ENCODE assay signal across 10 mouse cellular contexts in genomic region chr8:119830589-119830988, GRCm38 (mm10). TPM values are rescaled to one million over a fixed set of nuclear protein-coding genes. Genes with fewer than 3 reads are reported as not detected.
A peak's percentile ranks its signal among the peaks of the same experiment; 100 is the strongest.
DNase-seq lines count a peak whose midpoint lies in the region; ATAC-seq and TF ChIP-seq lines count a peak whose summit lies in the region.
"Had no signal": no experiment of that assay in that cellular context is flagged by ENCODE, and none has a peak within 500 bp of the region (broad histone marks: within the 10 kb centered on the region; RNA-seq: fewer than 3 reads in every experiment).

No protein-coding gene starts in this region.

- DNase-seq in forebrain, embryonic 10.5 days (ENCODE audit: extremely low spot score, low spot score): no peak
- no peak for DNase-seq in stomach, postnatal 0 days (ENCODE audit: low spot score)
- peak; percentile 57 for DNase-seq in midbrain, embryonic 14.5 days
- no peak for DNase-seq in ovary, adult 18-20 months (ENCODE audit: low spot score)
- no peak for DNase-seq in kidney, adult 11 months
- DNase-seq: cerebellum, adult 9-10 months; lung, adult 2 months had no signal

- no peaks in the 10 kb centered on the region for H3K27me3 ChIP-seq in forebrain, embryonic 10.5 days (ENCODE audit: poor library complexity, severe bottlenecking)
- H3K27me3 ChIP-seq in forebrain, embryonic 16.5 days (replicated peaks; ENCODE audit: control insufficient read depth, insufficient read depth, low read length): no peaks in the 10 kb centered on the region
- no peaks in the 10 kb centered on the region for H3K27me3 ChIP-seq in stomach, embryonic 14.5 days (ENCODE audit: control insufficient read depth, insufficient read depth, low read length)
- no peaks in the 10 kb centered on the region for H3K27me3 ChIP-seq in stomach, postnatal 0 days (ENCODE audit: control insufficient read depth, insufficient read depth, low read length)
- no peaks in the 10 kb centered on the region for H3K27me3 ChIP-seq in midbrain, embryonic 14.5 days (ENCODE audit: control insufficient read depth, insufficient read depth, low read length)
- no peaks in the 10 kb centered on the region for H3K27me3 ChIP-seq in liver, embryonic 12.5 days (replicated peaks)

- TF ChIP-seq EP300 in stomach, postnatal 0 days (optimal IDR thresholded peaks at IDR 0.05): no peak

- no peak for TF ChIP-seq CTCF in stomach, postnatal 0 days (IDR thresholded peaks at IDR 0.05; ENCODE audit: low read depth)

- 73% methylated on average over 7 of the region's 7 CpGs for WGBS in forebrain, embryonic 10.5 days
- 55% methylated on average over 7 of the region's 7 CpGs for WGBS in forebrain, embryonic 16.5 days
- WGBS in stomach, embryonic 14.5 days: 51% methylated on average over 7 of the region's 7 CpGs
- WGBS in stomach, postnatal 0 days: 44% methylated on average over 7 of the region's 7 CpGs
- 51% methylated on average over 7 of the region's 7 CpGs for WGBS in midbrain, embryonic 14.5 days
- WGBS in liver, embryonic 12.5 days (ENCODE audit: insufficient replicate concordance): 48% methylated on average over 7 of the region's 7 CpGs

- H3K4me1 ChIP-seq in forebrain, embryonic 10.5 days: peaks cover 96% of the 10 kb centered on the region
- H3K4me1 ChIP-seq in forebrain, embryonic 16.5 days (replicated peaks; ENCODE audit: control insufficient read depth, insufficient read depth, low read length): peaks cover 51% of the 10 kb centered on the region
- H3K4me1 ChIP-seq in stomach, embryonic 14.5 days (ENCODE audit: control insufficient read depth, insufficient read depth, low read length): peaks cover 77% of the 10 kb centered on the region
- peaks cover 50% of the 10 kb centered on the region for H3K4me1 ChIP-seq in stomach, postnatal 0 days (replicated peaks; ENCODE audit: control insufficient read depth, insufficient read depth)
- peaks cover 51% of the 10 kb centered on the region for H3K4me1 ChIP-seq in midbrain, embryonic 14.5 days (ENCODE audit: control insufficient read depth, insufficient read depth, low read length)
- peaks cover 97% of the 10 kb centered on the region for H3K4me1 ChIP-seq in liver, embryonic 12.5 days

- no peak overlapping the region for H3K4me3 ChIP-seq in forebrain, embryonic 10.5 days
- no peak overlapping the region for H3K4me3 ChIP-seq in forebrain, embryonic 16.5 days (replicated peaks; ENCODE audit: low read length)
- no peak overlapping the region for H3K4me3 ChIP-seq in stomach, embryonic 14.5 days (ENCODE audit: low read depth, low read length)
- H3K4me3 ChIP-seq in stomach, postnatal 0 days (ENCODE audit: low read depth, low read length): no peak overlapping the region
- H3K4me3 ChIP-seq in midbrain, embryonic 14.5 days (replicated peaks; ENCODE audit: low read depth, low read length): no peak overlapping the region
- H3K4me3 ChIP-seq in liver, embryonic 12.5 days: no peak overlapping the region

- no peak for ATAC-seq in forebrain, embryonic 16.5 days
- no peak for ATAC-seq in stomach, embryonic 14.5 days (ENCODE audit: insufficient number of reproducible peaks, insufficient read depth, low FRiP score, low read depth)
- ATAC-seq in stomach, postnatal 0 days (ENCODE audit: low FRiP score, low TSS enrichment): no peak
- no peak for ATAC-seq in midbrain, embryonic 14.5 days (ENCODE audit: low FRiP score, low TSS enrichment)
- ATAC-seq in liver, embryonic 12.5 days: no peak

- H3K4me2 ChIP-seq in forebrain, embryonic 16.5 days (ENCODE audit: low read length): no peak overlapping the region
- no peak overlapping the region for H3K4me2 ChIP-seq in stomach, embryonic 14.5 days (replicated peaks; ENCODE audit: low read depth, low read length)
- no peak overlapping the region for H3K4me2 ChIP-seq in stomach, postnatal 0 days (replicated peaks; ENCODE audit: low read depth)
- H3K4me2 ChIP-seq in midbrain, embryonic 14.5 days (ENCODE audit: low read length): no peak overlapping the region
- H3K4me2 ChIP-seq in liver, embryonic 12.5 days: no peak overlapping the region

- H3K27ac ChIP-seq in forebrain, embryonic 10.5 days: peak overlapping the region; percentile 80
- H3K27ac ChIP-seq in forebrain, embryonic 16.5 days (ENCODE audit: low read length): no peak overlapping the region
- peak overlapping the region; percentile 93; the same call in 1 of the 2 replicates for H3K27ac ChIP-seq in stomach, embryonic 14.5 days (ENCODE audit: low read length)
- no peak overlapping the region for H3K27ac ChIP-seq in stomach, postnatal 0 days (replicated peaks)
- H3K27ac ChIP-seq in midbrain, embryonic 14.5 days (replicated peaks; ENCODE audit: low read depth, low read length): no peak overlapping the region
- no peak overlapping the region for H3K27ac ChIP-seq in liver, embryonic 12.5 days

- H3K36me3 ChIP-seq in forebrain, embryonic 10.5 days (replicated peaks): peaks cover 23% of the 10 kb centered on the region
- H3K36me3 ChIP-seq in forebrain, embryonic 16.5 days (ENCODE audit: control insufficient read depth, insufficient read depth): no peaks in the 10 kb centered on the region
- no peaks in the 10 kb centered on the region; the same call in 1 of the 2 replicates for H3K36me3 ChIP-seq in stomach, embryonic 14.5 days (ENCODE audit: control insufficient read depth, insufficient read depth, low read length)
- no peaks in the 10 kb centered on the region for H3K36me3 ChIP-seq in stomach, postnatal 0 days (ENCODE audit: control insufficient read depth, insufficient read depth, low read length)
- 0 out of 2 replicates have a peak, but pooled peaks cover 5% of the 10 kb centered on the region for H3K36me3 ChIP-seq in midbrain, embryonic 14.5 days (ENCODE audit: control insufficient read depth, insufficient read depth, low read length)
- peaks cover 6% of the 10 kb centered on the region; the same call in 1 of the 2 replicates for H3K36me3 ChIP-seq in liver, embryonic 12.5 days

- no peaks in the 10 kb centered on the region for H3K9me3 ChIP-seq in forebrain, embryonic 10.5 days
- no peaks in the 10 kb centered on the region for H3K9me3 ChIP-seq in forebrain, embryonic 16.5 days (ENCODE audit: control insufficient read depth, low read length)
- no peaks in the 10 kb centered on the region for H3K9me3 ChIP-seq in stomach, embryonic 14.5 days (ENCODE audit: control insufficient read depth, low read depth, low read length)
- no peaks in the 10 kb centered on the region for H3K9me3 ChIP-seq in stomach, postnatal 0 days (ENCODE audit: control insufficient read depth, low read length)
- H3K9me3 ChIP-seq in midbrain, embryonic 14.5 days (ENCODE audit: control insufficient read depth, low read length): no peaks in the 10 kb centered on the region
- H3K9me3 ChIP-seq in liver, embryonic 12.5 days (replicated peaks): no peaks in the 10 kb centered on the region

- no peak overlapping the region for H3K9ac ChIP-seq in forebrain, embryonic 16.5 days (replicated peaks; ENCODE audit: low read depth, low read length)
- H3K9ac ChIP-seq in stomach, embryonic 14.5 days (replicated peaks; ENCODE audit: low read depth, low read length): no peak overlapping the region
- H3K9ac ChIP-seq in stomach, postnatal 0 days (ENCODE audit: low read length): no peak overlapping the region
- H3K9ac ChIP-seq in midbrain, embryonic 14.5 days (replicated peaks; ENCODE audit: low read length): no peak overlapping the region
- no peak overlapping the region for H3K9ac ChIP-seq in liver, embryonic 12.5 days

RNA-seq across cellular contexts. Expression of gene Cotl1, which starts 9.8 kb away (rescaled TPM):
- polyA plus RNA-seq in forebrain, embryonic 10.5 days (2016; fragmentation: Nextera tagmentation; extraction: Ambion mirVana): 109 and 114 TPM in 2 replicates
- 119 and 147 TPM in 2 replicates for polyA plus RNA-seq in forebrain, embryonic 16.5 days (2015; fragmentation: Nextera tagmentation; extraction: Ambion mirVana)
- 340 and 436 TPM in 2 replicates for polyA plus RNA-seq in stomach, embryonic 14.5 days (2014; fragmentation: Nextera tagmentation; extraction: Ambion mirVana)
- 100 and 106 TPM in 2 replicates for polyA plus RNA-seq in stomach, postnatal 0 days (2015; fragmentation: Nextera tagmentation; extraction: Ambion mirVana)
- 291 and 381 TPM in 2 replicates for polyA plus RNA-seq in midbrain, embryonic 14.5 days (2014; fragmentation: Nextera tagmentation; extraction: Ambion mirVana)
- 46.5 and 49.5 TPM in 2 replicates for polyA plus RNA-seq in liver, embryonic 12.5 days (2016; fragmentation: Nextera tagmentation; extraction: Ambion mirVana)

RNA-seq across cellular contexts. Expression of gene Klhl36, which starts 31.5 kb away (rescaled TPM):
- 10.8 and 11.1 TPM in 2 replicates for polyA plus RNA-seq in forebrain, embryonic 10.5 days (2016; fragmentation: Nextera tagmentation; extraction: Ambion mirVana)
- 15.2 and 19.1 TPM in 2 replicates for polyA plus RNA-seq in forebrain, embryonic 16.5 days (2015; fragmentation: Nextera tagmentation; extraction: Ambion mirVana)
- 11.2 and 15.6 TPM in 2 replicates for polyA plus RNA-seq in stomach, embryonic 14.5 days (2014; fragmentation: Nextera tagmentation; extraction: Ambion mirVana)
- 9.0 and 10.0 TPM in 2 replicates for polyA plus RNA-seq in stomach, postnatal 0 days (2015; fragmentation: Nextera tagmentation; extraction: Ambion mirVana)
- polyA plus RNA-seq in midbrain, embryonic 14.5 days (2014; fragmentation: Nextera tagmentation; extraction: Ambion mirVana): 14.0 and 18.1 TPM in 2 replicates
- polyA plus RNA-seq in liver, embryonic 12.5 days (2016; fragmentation: Nextera tagmentation; extraction: Ambion mirVana): 7.0 and 7.7 TPM in 2 replicates

RNA-seq across cellular contexts. Expression of gene Tldc1, which starts 52.4 kb away (rescaled TPM):
- polyA plus RNA-seq in forebrain, embryonic 10.5 days (2016; fragmentation: Nextera tagmentation; extraction: Ambion mirVana): 16.7 and 17.3 TPM in 2 replicates
- 15.3 and 16.1 TPM in 2 replicates for polyA plus RNA-seq in forebrain, embryonic 16.5 days (2015; fragmentation: Nextera tagmentation; extraction: Ambion mirVana)
- polyA plus RNA-seq in stomach, embryonic 14.5 days (2014; fragmentation: Nextera tagmentation; extraction: Ambion mirVana): 10.4 and 11.7 TPM in 2 replicates
- polyA plus RNA-seq in stomach, postnatal 0 days (2015; fragmentation: Nextera tagmentation; extraction: Ambion mirVana): 9.1 and 10.7 TPM in 2 replicates
- 5.8 and 6.3 TPM in 2 replicates for polyA plus RNA-seq in midbrain, embryonic 14.5 days (2014; fragmentation: Nextera tagmentation; extraction: Ambion mirVana)
- 6.1 and 6.7 TPM in 2 replicates for polyA plus RNA-seq in liver, embryonic 12.5 days (2016; fragmentation: Nextera tagmentation; extraction: Ambion mirVana)

Comparison
In these comparisons a context has a peak if more than half of its experiments do, and no peak if none do; other contexts are left out.
1. H3K27ac ChIP-seq: peak in forebrain, embryonic 10.5 days (single experiment) and stomach, embryonic 14.5 days (single experiment); none in forebrain, embryonic 16.5 days (single experiment), stomach, postnatal 0 days (single experiment), midbrain, embryonic 14.5 days (single experiment) and liver, embryonic 12.5 days (single experiment).